Mouse (Mus musculus) heart, postnatal 14 days (tissue): ENCODE measurements around the gene Aqp5. TPM values are rescaled to one million over a fixed set of nuclear protein-coding genes. Genes with fewer than 3 reads are reported as not detected.

Experiments used
- DNase-seq, 2 experiments: peaks; one replicate each; pipeline ENCODE4 v3.0.0; 2021 to 2022
- intact Hi-C: fragments of 180-260 bp; cut with DNase I; formaldehyde crosslinking; loops from one replicate; pipeline ENCODE4 v1.15.1; 2025
- total RNA-seq, 2 experiments: library from RNA; stranded (reverse); gene quantifications; 2 replicates each; pipeline ENCODE4 v1.2.3; 2021

Aqp5 gene
- total RNA-seq, 2 experiments from 2014 or later = 0.63 to 1.2 TPM

DNA sequence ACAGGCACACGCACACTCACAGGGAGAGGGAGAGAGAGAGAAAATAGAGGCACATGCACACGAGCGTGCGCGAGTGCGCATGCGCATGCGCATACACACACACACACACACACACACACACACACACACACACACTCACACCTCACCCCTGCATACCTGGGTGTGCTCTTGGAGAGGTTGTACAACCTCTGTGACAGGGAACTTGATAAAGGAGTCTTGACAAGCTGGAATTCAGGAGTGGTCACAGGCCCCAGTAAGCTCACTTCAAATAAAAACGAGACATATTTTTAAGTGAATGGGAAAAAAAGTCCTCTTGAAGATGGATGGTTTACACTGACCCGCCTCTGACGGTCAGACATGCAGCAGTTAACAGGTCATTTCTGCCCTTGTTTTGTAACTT is 31.5 kb downstream of the Aqp5 start:
- DNase-seq = no peak
- intact Hi-C loops = no loop called here

DNA sequence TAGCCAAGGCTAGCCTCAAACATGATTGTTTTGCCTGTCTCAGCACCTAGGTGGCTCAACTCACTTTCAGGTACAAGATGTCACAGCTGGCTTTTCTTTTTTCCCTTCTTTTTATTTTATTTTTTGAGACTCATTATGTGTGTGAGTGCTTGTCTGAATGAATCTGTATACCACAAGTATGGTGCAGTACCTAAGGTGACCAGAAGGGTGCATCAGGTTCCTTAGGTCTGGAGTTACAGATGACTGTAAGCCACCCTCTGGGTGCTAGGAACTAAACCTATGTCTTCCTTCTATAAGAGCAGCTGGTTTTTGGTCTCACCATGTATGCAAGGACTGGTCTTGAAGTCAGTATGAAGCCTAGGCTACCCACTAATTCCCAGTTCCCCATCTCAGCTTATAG is 41.0 kb downstream of the Aqp5 start:
- DNase-seq = no peak
- intact Hi-C loops = no loop called here

DNA sequence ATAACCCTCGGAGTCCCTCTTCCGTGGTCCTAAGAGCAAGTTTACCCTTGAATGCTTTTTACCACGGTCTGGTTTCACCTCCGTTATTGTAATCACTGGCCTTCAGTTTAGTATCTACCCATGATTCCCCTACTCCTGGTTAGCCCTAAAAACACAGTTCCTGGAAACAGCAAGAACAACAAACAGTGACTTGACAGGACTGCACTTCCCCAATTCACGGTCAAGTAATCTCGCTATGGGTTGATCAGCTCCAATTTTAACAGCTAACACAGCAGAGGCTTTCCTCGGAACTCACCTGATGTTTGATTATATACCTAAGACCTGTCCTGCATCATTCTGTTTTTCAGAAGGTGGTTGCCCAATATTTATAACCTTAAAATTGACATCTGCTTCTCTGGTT is 44.1 kb downstream of the Aqp5 start:
- DNase-seq = no peak
- intact Hi-C loops = no loop called here

DNA sequence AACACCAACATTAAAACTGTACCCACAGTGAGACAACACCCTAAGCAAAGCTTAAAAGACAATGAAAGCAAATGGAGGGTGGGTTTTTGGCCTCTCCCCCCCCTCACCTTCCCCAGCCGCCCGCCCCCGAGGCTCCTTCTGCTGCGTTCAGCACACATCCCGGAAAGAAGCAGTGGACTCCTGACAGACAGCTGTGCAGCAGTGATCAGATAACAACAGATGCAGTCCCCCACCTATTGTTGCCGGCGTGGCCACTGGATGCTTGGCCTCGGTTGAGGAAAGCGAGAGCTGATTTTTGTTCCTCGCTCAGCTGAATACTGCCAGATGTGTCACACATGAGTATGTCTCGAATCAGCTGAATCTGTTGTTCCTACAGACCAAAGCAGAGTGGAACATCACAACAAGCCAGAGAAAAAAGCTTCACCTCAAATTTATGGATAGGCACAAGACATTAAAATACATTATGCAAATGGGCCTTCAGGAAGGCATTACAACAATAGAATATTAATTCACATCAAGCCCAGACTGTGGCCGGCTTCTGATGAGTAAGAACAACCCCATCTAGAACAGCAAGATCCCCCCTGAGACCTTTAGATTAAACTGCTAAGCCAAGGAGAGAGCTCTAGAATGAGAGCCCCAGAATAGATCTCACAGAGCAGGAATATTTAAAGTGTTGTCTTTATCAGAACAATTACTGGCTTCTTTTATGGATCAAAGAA is 47.0 kb downstream of the Aqp5 start:
- intact Hi-C loops = no loop called here
- no peak for DNase-seq

DNA sequence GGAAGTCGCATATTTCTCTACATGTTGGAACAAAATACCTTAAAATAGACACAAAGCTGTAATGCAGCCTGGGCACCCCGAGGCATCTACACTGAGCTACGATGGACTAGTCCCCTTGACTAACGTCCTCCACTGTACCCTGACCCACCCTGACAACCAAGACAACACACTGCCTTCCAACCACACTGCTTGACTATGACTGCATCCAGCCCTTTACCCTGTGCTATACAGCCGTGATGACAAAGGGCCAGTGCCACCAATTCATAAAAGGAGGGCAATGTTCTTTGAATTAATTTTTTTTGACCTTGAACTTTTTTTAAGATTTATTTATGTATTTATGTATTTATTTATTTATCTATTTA is 47.5 kb downstream of the Aqp5 start:
- DNase-seq = no peak
- intact Hi-C loops = no loop called here

DNA sequence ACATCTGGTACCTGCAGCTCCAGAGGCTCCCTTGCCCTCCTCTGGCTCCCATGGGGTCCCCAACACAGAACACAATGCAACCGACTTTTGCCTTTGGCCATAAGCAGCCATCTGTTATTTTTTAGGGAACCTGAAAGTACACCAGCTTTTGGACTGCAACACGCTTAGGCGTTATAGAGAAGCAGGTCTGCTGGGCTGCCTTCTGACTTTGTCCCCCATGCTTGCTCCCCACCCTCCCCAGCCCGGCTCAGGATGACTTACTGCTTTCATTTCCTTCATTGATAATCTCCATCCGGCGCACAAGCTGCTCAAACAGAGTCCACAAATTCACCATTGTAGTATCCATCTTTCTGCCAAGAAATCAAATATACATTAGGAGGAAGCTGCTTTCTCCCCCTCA is 52.0 kb downstream of the Aqp5 start:
- intact Hi-C loops = no loop called here
- DNase-seq = no peak

DNA sequence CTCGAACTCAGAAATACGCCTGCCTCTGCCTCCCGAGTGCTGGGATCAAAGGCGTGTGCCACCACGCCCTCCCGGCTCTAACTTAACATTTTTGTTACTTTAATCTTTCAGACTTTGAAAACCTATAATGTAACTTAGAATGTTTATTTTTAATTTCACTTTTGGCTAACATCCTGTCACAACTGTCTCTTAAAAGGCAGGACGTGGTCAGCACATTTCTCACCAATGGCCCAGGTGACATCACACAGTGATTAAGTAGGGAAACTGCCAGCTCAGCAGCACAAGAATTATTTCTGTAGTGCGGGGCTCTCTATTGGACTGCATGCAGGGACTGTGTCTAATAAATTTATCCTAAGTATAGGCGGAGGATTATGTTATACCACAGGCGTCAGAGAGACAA is 53.2 kb downstream of the Aqp5 start:
- no peak for DNase-seq
- intact Hi-C loops = no loop called here

Other genes with a start within 250 kb of the Aqp5 start
- 10 to 100 TPM; 29.4 to 29.7 TPM for gene Fmnl3, start 220.3 kb upstream of the Aqp5 start, total RNA-seq
- gene Tmbim6, start 197.9 kb upstream of the Aqp5 start, total RNA-seq = 100 to 1,000 TPM; 216 to 219 TPM
- 10 to 100 TPM; 11.2 to 13.6 TPM for gene Nckap5l, start 133.0 kb upstream of the Aqp5 start, total RNA-seq
- gene Bcdin3d, start 116.1 kb upstream of the Aqp5 start, total RNA-seq = 1 to 10 TPM; 3.9 to 4.9 TPM
- gene Faim2, start 62.6 kb upstream of the Aqp5 start, total RNA-seq = under 1 TPM; 0.12 to 0.74 TPM
- not detected for gene Aqp2, start 11.7 kb upstream of the Aqp5 start, total RNA-seq
- not detected for gene Aqp6, start 10.6 kb downstream of the Aqp5 start, total RNA-seq
- gene Racgap1, start 60.9 kb downstream of the Aqp5 start, total RNA-seq = 10 to 100 TPM in 1 of 2 experiments, 1 to 10 TPM in 1; 8.6 to 12.2 TPM
- gene Asic1, start 79.6 kb downstream of the Aqp5 start, total RNA-seq = under 1 TPM; 0.29 to 0.74 TPM
- 10 to 100 TPM; 25.9 to 28.4 TPM for gene Smarcd1, start 111.3 kb downstream of the Aqp5 start, total RNA-seq
- 1 to 10 TPM; 5.0 to 5.1 TPM for gene Gm17349, start 114.7 kb downstream of the Aqp5 start, total RNA-seq
- gene Gpd1, start 126.7 kb downstream of the Aqp5 start, total RNA-seq = 10 to 100 TPM; 61.7 to 91.3 TPM
- gene Cox14, start 134.8 kb downstream of the Aqp5 start, total RNA-seq = 100 to 1,000 TPM; 207 to 250 TPM
- 10 to 100 TPM; 24.8 to 27.3 TPM for gene Cers5, start 182.1 kb downstream of the Aqp5 start, total RNA-seq